Mouse (Mus musculus) forebrain, embryonic 11.5 days (tissue): ENCODE measurements at regions not wholly inside any gene's neighbourhood (a gene's known extent, or its start where the extent isn't known, plus 50 kb on each side); places are given as distances from the start of the nearest gene placed in this dataset.

ENCODE experiments used
- ATAC-seq: fragments of 200-750 bp; cut with Nextera tagmentation; replicated peaks from 2 replicates; pipeline ENCODE4 v1.8.0; 2017; ENCODE audit warnings: moderate TSS enrichment; ENCODE audit not compliant: low FRiP score
- DNase-seq: peaks from one replicate; pipeline ENCODE4 v3.0.0-alpha.2; 2017; ENCODE audit warnings: low spot score
- H3K27ac ChIP-seq: fragments of 300-500 bp; sonication (generic); 2 replicates; pipeline ENCODE4 v1.5.1; 2014; ENCODE audit warnings: low read depth, low read length
- H3K27me3 ChIP-seq: fragments of 300-500 bp; sonication (generic); 2 replicates; pipeline ENCODE4 v1.6.1; 2014; ENCODE audit warnings: mild to moderate bottlenecking, low read length, mixed read lengths; ENCODE audit not compliant: control insufficient read depth, insufficient read depth
- H3K36me3 ChIP-seq: fragments of 300-500 bp; sonication (generic); 2 replicates; pipeline ENCODE4 v1.6.1; 2014; ENCODE audit warnings: mild to moderate bottlenecking, low read length, moderate library complexity, mixed read lengths; ENCODE audit not compliant: control insufficient read depth, insufficient read depth
- H3K4me1 ChIP-seq: fragments of 300-500 bp; sonication (generic); replicated peaks from 2 replicates; pipeline ENCODE4 v1.6.1; 2014; ENCODE audit warnings: low read length, mixed read lengths; ENCODE audit not compliant: control insufficient read depth, insufficient read depth
- H3K4me2 ChIP-seq: fragments of 300-500 bp; sonication (generic); 2 replicates; pipeline ENCODE4 v1.6.1; 2014; ENCODE audit warnings: low read depth, mild to moderate bottlenecking, low read length, moderate library complexity, mixed read lengths; ENCODE audit not compliant: severe bottlenecking
- H3K4me3 ChIP-seq: fragments of 300-500 bp; sonication (generic); 2 replicates; pipeline ENCODE4 v1.5.1; 2014; ENCODE audit warnings: low read depth, low read length
- H3K9ac ChIP-seq: fragments of 300-500 bp; sonication (generic); 2 replicates; pipeline ENCODE4 v1.6.1; 2014; ENCODE audit warnings: low read length
- H3K9me3 ChIP-seq: fragments of 300-500 bp; sonication (generic); 2 replicates; pipeline ENCODE4 v1.6.1; 2016; ENCODE audit warnings: low read length, mixed read lengths; ENCODE audit not compliant: control insufficient read depth
- WGBS: fragments of 180-500 bp; shearing (Covaris S2); extraction: QIAGEN DNeasy Blood & Tissue Kit; methylation state at CpG from one replicate; pipeline ENCODE4 v1.1.7; 2014; 5-methylcytosine and 5-hydroxymethylcytosine counted together

- 0 out of 2 replicates have a peak, but pooled peaks have one; percentile 29 for ATAC-seq
Observed at GRCm38 (mm10) chr13:80000214-80000613, 883.0 kb upstream of the Arrdc3 start.

GRCm38 (mm10) chr13:80000693-80001092 is 882.5 kb upstream of the Arrdc3 start:
- Histone ChIP-seq H3K36me3 (no peaks in the 10 kb centered on the region), H3K9me3 (no peaks in the 10 kb centered on the region), H3K9ac (no peak overlapping the region), H3K4me3 (no peak overlapping the region), H3K27me3 (no peaks in the 10 kb centered on the region), H3K27ac (no peak overlapping the region), H3K4me1 (no peaks in the 10 kb centered on the region), H3K4me2 (no peak overlapping the region)
- ATAC-seq: peak; percentile 74
- WGBS: 10% methylated on average over 4 of the region's 4 CpGs
- no peak for DNase-seq

More at GRCm38 (mm10) chr13:80000214-80000613, 883.0 kb upstream of the Arrdc3 start:
- no peaks in the 10 kb centered on the region for H3K27me3 ChIP-seq
- H3K9ac ChIP-seq: no peak overlapping the region
- no peak overlapping the region for H3K4me2 ChIP-seq
- H3K4me1 ChIP-seq: no peaks in the 10 kb centered on the region
- no peaks in the 10 kb centered on the region for H3K36me3 ChIP-seq
- H3K27ac ChIP-seq: no peak overlapping the region
- H3K4me3 ChIP-seq: no peak overlapping the region
- no peaks in the 10 kb centered on the region for H3K9me3 ChIP-seq
- DNase-seq: no peak
- WGBS: 41% methylated on average over 6 of the region's 6 CpGs
